Mouse (Mus musculus) T-helper 2 cell (primary cell): ENCODE results near the gene St6galnac1.
"Not testable (repeated sequence)": the region's sequence is repeated elsewhere in the genome, so short reads cannot be mapped to it uniquely, and the experiment has no call there.

Source experiments
- in situ Hi-C: fragments of 300-600 bp; cut with MboI, MseI; formaldehyde crosslinking; loops from one replicate; pipeline ENCODE4 v1.15.1; 2025; ENCODE audit warnings: high pct_unique_total_duplicates

Gene St6galnac1

GRCm38 (mm10) chr11:116775407-116775806, at the start of gene St6galnac1:
St6galnac1 (minus strand) TSS chr11:116775507.
- in situ Hi-C loops = no loop called here

DNA sequence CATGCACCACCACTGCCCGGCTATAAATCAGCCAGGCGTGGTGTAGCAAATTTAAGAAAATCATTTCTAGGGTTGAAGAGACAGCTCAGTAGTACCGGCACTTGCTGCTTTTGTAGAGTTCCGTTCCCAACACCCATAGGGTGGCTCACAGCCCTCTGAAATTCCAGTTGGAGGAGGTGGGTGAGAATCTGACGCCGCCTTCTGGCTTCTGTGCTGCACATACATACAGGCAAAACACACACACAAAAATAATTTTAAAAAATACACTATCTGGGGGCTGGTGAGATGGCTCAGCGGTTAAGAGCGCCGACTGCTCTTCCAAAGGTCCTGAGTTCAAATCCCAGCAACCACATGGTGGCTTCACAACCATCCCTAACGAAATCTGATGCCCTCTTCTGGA, 48.6 kb upstream of the St6galnac1 start:
- in situ Hi-C loops = not testable (repeated sequence)

GRCm38 (mm10) chr11:116823255-116823654, 47.9 kb upstream of the St6galnac1 start:
- in situ Hi-C loops = no loop called here

GRCm38 (mm10) chr11:116822626-116823025, 47.3 kb upstream of the St6galnac1 start:
- in situ Hi-C loops = no loop called here

GRCm38 (mm10) chr11:116822215-116822614, 46.9 kb upstream of the St6galnac1 start:
- in situ Hi-C loops = no loop called here

GRCm38 (mm10) chr11:116821057-116821940, 46.0 kb upstream of the St6galnac1 start:
- in situ Hi-C loops = no loop called here

DNA sequence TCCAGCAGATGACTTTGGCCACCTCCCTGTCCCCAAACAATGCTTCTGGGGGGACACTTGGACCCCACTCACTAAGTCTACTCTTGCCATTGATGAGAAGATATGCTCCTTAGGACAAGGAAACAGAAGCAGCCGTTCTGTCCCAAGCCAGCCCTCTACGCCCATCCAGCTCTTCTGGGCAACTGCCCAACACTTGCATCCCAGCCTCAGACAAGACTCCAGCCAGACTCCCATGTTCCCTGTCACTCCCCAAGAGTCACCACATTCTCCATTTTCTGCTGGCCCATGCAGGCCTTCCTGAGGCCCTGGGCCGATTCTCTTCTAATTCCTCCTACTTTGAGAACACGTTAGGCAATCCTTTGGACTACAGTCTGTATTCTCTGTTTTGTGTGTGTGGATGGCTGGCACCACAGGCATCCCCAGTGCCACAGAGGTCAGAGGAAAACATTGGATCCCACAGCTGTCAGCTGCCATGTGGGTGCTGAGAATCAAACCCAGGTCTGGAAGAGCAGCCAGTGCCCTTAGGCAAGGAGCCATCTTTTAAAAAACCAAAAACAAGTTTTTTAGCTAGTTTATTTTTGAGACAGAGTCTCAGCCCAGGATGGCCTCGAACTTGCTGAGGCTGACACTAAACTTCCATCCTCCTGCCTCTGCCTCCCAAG, 44.8 kb upstream of the St6galnac1 start:
- in situ Hi-C loops = loop anchor here (5.0 kb wide), 1 partner anchor 173 kb away; no protein-coding TSS in a partner anchor

DNA sequence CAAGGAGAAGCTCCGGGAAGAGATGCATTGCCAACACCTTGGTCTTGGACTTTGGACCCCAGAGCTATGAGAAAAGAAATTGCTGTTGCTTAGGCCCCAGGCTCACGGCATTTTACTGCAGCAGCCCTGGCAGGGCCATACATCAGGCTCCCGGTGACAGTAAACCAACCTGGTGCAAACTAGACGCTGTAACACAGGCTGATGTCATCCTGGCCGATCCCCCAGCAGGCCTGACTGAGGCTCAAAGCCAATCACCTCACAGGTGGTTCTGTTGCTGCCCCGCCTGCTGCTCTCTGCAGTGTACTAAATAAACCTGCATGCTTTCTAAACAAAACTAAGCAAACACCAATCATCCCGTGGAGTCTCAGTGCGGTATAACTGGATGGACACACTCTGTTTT, 43.4 kb upstream of the St6galnac1 start:
- in situ Hi-C loops = loop anchor here (5.0 kb wide), 1 partner anchor 171 kb away; no protein-coding TSS in a partner anchor

DNA sequence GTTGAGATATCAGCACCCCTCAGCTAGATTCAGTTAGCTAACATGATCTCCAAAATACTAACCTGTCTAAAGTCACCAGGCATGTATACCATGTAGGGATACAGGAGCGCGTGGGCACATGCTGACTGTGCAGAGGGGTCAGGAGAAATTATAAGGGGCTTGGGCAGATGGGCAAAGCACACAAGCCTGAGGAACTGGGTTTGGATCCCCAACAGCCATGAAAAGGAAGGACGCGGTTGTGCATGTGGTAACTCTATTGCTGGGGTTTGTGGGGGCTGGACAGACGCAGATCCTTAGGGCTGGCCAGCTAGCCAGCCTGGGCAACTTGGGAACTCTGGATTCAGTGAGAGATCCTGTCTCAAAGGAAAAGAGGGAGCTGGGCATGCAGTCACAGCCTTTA, 42.3 kb upstream of the St6galnac1 start:
- in situ Hi-C loops = loop anchor here (5.0 kb wide), 1 partner anchor 170 kb away; no protein-coding TSS in a partner anchor

GRCm38 (mm10) chr11:116816769-116817168, 41.5 kb upstream of the St6galnac1 start:
- in situ Hi-C loops = loop anchor here (5.0 kb wide), 1 partner anchor 169 kb away; no protein-coding TSS in a partner anchor

DNA sequence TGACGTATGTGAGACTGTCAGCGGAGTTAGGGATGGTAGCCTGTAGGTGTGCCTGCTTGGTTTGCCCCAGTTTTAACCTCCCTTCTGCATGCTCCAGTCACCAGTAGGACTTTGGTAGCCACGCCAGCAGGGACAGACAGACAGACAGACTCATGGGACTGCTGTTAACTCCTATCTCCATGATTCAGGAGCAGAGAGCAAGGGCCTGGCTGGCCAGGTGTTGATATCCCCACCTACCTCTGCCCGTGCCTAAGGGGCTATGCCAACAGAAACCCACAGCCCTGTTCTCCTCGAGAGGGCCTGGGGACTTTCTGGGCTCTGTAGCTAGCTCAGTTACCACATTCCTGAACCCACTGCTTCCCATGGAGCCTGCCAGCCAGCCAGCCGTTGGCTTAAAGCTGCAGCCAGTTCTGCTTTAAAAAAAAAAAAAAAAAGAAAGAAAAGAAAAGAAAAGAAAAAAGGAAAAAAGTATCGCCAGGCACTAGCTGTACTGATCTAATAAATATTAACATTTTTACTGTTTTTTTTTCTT, 39.6 kb upstream of the St6galnac1 start:
- in situ Hi-C loops = loop anchor here (5.0 kb wide), 1 partner anchor 168 kb away; no protein-coding TSS in a partner anchor

DNA sequence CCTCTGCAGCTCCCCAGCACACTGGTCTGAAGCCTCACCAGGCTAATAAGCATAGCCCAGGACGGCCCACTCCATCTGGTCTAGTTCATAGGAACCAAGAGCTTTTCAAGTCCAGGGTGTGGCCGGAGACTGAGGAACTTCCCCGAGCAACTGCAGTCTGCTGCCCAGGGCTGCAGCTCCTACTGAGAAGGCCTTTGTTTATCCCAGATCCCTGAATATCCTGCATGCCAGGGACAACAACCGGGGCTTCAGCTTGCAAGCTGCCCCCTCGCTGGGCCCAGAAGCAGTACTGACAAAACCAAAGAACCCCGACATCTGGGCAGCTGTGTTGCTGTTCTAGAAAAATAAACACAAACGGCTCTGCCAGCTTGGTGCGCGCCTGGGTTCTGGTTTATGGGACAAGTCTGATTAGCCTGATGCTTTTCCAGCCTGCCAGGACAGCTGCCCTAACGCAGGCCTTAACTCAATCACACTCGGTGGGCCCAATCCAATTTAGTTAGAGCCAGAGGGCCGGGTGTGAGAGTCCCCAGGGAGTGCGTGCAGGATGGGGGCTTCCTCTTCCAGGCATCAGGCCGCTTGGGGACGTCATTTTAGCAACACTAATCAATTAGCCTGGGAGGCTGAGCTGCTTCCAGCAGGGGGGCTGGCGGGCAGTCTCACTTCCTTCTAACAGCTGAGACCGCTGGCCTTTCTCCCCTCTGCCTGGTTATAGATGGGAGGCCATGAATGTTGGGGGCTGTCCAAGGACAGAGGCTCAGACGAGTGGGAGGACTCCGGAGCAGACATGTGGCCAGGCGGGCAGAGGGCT, 39.0 kb upstream of the St6galnac1 start:
- in situ Hi-C loops = no loop called here

GRCm38 (mm10) chr11:116813610-116814009, 38.3 kb upstream of the St6galnac1 start:
- in situ Hi-C loops = no loop called here

GRCm38 (mm10) chr11:116812793-116813529, 37.7 kb upstream of the St6galnac1 start:
- in situ Hi-C loops = no loop called here

GRCm38 (mm10) chr11:116810983-116811901, 35.9 kb upstream of the St6galnac1 start:
- in situ Hi-C loops = no loop called here

- in situ Hi-C loops = no loop called here
Measured at GRCm38 (mm10) chr11:116810528-116810927, 35.2 kb upstream of the St6galnac1 start.

DNA sequence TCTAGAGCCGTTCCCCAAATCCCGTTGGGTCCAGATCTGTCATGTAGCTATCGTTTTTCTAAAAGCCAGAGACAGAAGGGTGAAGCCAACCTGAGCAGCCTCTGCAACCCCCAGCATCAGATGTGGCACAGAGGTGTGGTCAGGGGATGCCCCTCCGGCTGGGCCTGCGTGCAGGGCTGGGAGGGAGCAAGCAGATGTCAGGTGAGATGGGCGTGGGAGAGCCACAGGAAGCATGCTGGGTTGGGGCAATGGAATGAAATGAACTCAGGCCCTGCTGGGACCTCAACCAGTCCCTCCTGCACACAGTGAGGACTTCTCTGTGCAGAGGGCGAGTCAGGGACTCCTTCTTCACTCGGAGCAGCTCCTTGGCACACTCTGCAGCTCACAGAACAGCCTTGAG, 34.2 kb upstream of the St6galnac1 start:
- in situ Hi-C loops = no loop called here

- in situ Hi-C loops = no loop called here
Measured at GRCm38 (mm10) chr11:116808811-116809395, 33.6 kb upstream of the St6galnac1 start.

DNA sequence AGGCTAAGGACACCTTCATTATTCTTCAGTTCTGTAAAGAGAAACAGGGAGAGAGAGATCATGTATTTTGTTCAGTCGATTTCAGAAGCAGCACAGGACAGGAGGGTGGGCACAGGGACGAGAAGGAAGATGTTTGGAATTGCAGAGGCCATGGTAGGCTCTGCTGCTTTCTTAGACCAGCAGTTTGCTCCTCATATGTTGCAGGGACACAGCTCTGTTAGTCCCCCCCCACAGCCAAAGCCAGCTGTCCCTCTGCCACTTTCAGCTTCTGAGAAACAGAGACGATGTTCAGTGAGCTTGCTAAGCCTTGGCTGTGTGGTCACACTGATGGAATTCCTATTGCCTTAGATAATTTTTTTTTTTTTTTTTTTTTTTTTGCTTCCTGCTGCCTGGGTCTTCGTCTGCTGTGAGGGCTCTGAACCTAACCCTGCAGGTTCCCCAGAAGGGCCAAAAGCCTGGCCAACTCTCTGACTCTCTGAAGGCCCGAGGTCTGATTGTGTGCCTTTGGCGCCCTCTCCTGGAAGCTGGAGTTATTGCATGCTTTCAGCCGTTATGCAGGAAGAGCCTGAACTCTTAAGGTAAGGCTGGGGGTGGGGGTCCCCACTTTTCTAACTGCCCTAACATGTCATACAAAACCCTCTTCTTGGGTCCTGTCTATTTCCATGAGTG, 32.8 kb upstream of the St6galnac1 start:
- in situ Hi-C loops = no loop called here
